Mouse (Mus musculus) liver, embryonic 15.5 days (tissue): Measurements from ENCODE around the gene Ddx47. TPM values are rescaled to one million over a fixed set of nuclear protein-coding genes. Genes with fewer than 3 reads are reported as not detected.

ENCODE experiments used
- ATAC-seq: fragments of 200-750 bp; cut with Nextera tagmentation; 2 replicates; pipeline ENCODE4 v1.8.0; 2017; ENCODE audit warnings: moderate number of reproducible peaks, mild to moderate bottlenecking, moderate library complexity; ENCODE audit not compliant: insufficient read depth
- H3K27ac ChIP-seq: fragments of 300-500 bp; sonication (generic); replicated peaks from 2 replicates; pipeline ENCODE4 v1.5.1; 2015; ENCODE audit warnings: mild to moderate bottlenecking, inconsistent platforms
- H3K27me3 ChIP-seq: fragments of 300-500 bp; sonication (generic); 2 replicates; pipeline ENCODE4 v1.6.1; 2015; ENCODE audit warnings: mild to moderate bottlenecking, inconsistent platforms
- H3K36me3 ChIP-seq: fragments of 300-500 bp; sonication (generic); replicated peaks from 2 replicates; pipeline ENCODE4 v1.6.1; 2015; ENCODE audit warnings: moderate library complexity, mild to moderate bottlenecking, inconsistent platforms
- H3K4me1 ChIP-seq: fragments of 300-500 bp; sonication (generic); replicated peaks from 2 replicates; pipeline ENCODE4 v1.6.1; 2015; ENCODE audit warnings: inconsistent platforms
- H3K4me2 ChIP-seq: fragments of 300-500 bp; sonication (generic); 2 replicates; pipeline ENCODE4 v1.6.1; 2015; ENCODE audit warnings: moderate library complexity, mild to moderate bottlenecking, inconsistent platforms
- H3K4me3 ChIP-seq: fragments of 300-500 bp; sonication (generic); replicated peaks from 2 replicates; pipeline ENCODE4 v1.5.1; 2015; ENCODE audit warnings: mild to moderate bottlenecking, inconsistent platforms
- H3K9ac ChIP-seq: fragments of 300-500 bp; sonication (generic); 2 replicates; pipeline ENCODE4 v1.6.1; 2015; ENCODE audit warnings: moderate library complexity, mild to moderate bottlenecking, inconsistent platforms
- H3K9me3 ChIP-seq: fragments of 300-500 bp; sonication (generic); replicated peaks from 2 replicates; pipeline ENCODE4 v1.6.1; 2016; ENCODE audit warnings: inconsistent platforms
- WGBS: fragments of 180-500 bp; shearing (Covaris S2); methylation state at CpG from one replicate; pipeline ENCODE4 v1.1.7; 2015; ENCODE audit warnings: mixed read lengths; ENCODE audit not compliant: insufficient replicate concordance; 5-methylcytosine and 5-hydroxymethylcytosine counted together
- polyA plus RNA-seq: library from polyadenylated mRNA; unstranded; fragments of >200 nt; fragmentation: Nextera tagmentation; extraction: Ambion mirVana; gene quantifications from 2 replicates; pipeline ENCODE4 v1.2.1, GENCODE M21; 2015

Gene Ddx47
- polyA plus RNA-seq, 1 experiment from 2014 or later = 54.6 TPM

GRCm38 (mm10) chr6:135040275-135040871, 29.0 kb downstream of the Ddx47 start:
- Histone ChIP-seq H3K27ac (no peak overlapping the region), H3K4me2 (no peak overlapping the region), H3K9me3 (no peaks in the 10 kb centered on the region), H3K4me3 (no peak overlapping the region), H3K27me3 (peaks cover 51% of the 10 kb centered on the region), H3K36me3 (no peaks in the 10 kb centered on the region), H3K4me1 (no peaks in the 10 kb centered on the region), H3K9ac (no peak overlapping the region)
- WGBS = 5% methylated on average over 21 of the region's 21 CpGs
- no peak for ATAC-seq

- Histone ChIP-seq H3K36me3 (no peaks in the 10 kb centered on the region), H3K9ac (no peak overlapping the region), H3K27me3 (peaks cover 51% of the 10 kb centered on the region), H3K27ac (no peak overlapping the region), H3K4me3 (no peak overlapping the region), H3K4me1 (no peaks in the 10 kb centered on the region), H3K9me3 (no peaks in the 10 kb centered on the region), H3K4me2 (no peak overlapping the region)
- ATAC-seq = no peak
- 67% methylated on average over 3 of the region's 3 CpGs for WGBS
These were observed 30.5 kb downstream of the Ddx47 start for GRCm38 (mm10) chr6:135041930-135042329.

GRCm38 (mm10) chr6:135047276-135047675, 35.9 kb downstream of the Ddx47 start:
- no peak for ATAC-seq
- H3K4me2 ChIP-seq = no peak overlapping the region
- WGBS = 42% methylated on average over 9 of the region's 9 CpGs
- H3K27me3 ChIP-seq = peaks cover 16% of the 10 kb centered on the region
- no peaks in the 10 kb centered on the region for H3K4me1 ChIP-seq
- H3K27ac ChIP-seq = no peak overlapping the region
- H3K36me3 ChIP-seq = no peaks in the 10 kb centered on the region
- no peak overlapping the region for H3K4me3 ChIP-seq
- no peak overlapping the region for H3K9ac ChIP-seq
- H3K9me3 ChIP-seq = no peaks in the 10 kb centered on the region

GRCm38 (mm10) chr6:135048509-135048908, 37.1 kb downstream of the Ddx47 start:
- 60% methylated on average over 6 of the region's 6 CpGs for WGBS

GRCm38 (mm10) chr6:135048956-135049355, 37.5 kb downstream of the Ddx47 start:
- Histone ChIP-seq H3K4me2 (no peak overlapping the region), H3K9me3 (no peaks in the 10 kb centered on the region), H3K27me3 (0 out of 2 replicates have a peak, but pooled peaks cover 4% of the 10 kb centered on the region), H3K36me3 (no peaks in the 10 kb centered on the region), H3K9ac (no peak overlapping the region), H3K4me1 (no peaks in the 10 kb centered on the region), H3K4me3 (no peak overlapping the region), H3K27ac (no peak overlapping the region)
- ATAC-seq = no peak
- WGBS = 63% methylated on average over 16 of the region's 16 CpGs

More at GRCm38 (mm10) chr6:135048509-135048908, 37.1 kb downstream of the Ddx47 start:
- no peak for ATAC-seq
- Histone ChIP-seq H3K9ac (no peak overlapping the region), H3K27ac (no peak overlapping the region), H3K9me3 (no peaks in the 10 kb centered on the region), H3K4me3 (no peak overlapping the region), H3K4me1 (no peaks in the 10 kb centered on the region), H3K36me3 (no peaks in the 10 kb centered on the region), H3K27me3 (peaks cover 6% of the 10 kb centered on the region; the same call in 1 of the 2 replicates), H3K4me2 (no peak overlapping the region)

- Histone ChIP-seq H3K9me3 (no peaks in the 10 kb centered on the region), H3K4me3 (no peak overlapping the region), H3K27me3 (no peaks in the 10 kb centered on the region), H3K9ac (no peak overlapping the region), H3K36me3 (no peaks in the 10 kb centered on the region), H3K4me2 (no peak overlapping the region), H3K4me1 (no peaks in the 10 kb centered on the region), H3K27ac (no peak overlapping the region)
- ATAC-seq = no peak
- WGBS = 70% methylated on average over 3 of the region's 3 CpGs
These were observed 42.4 kb downstream of the Ddx47 start for GRCm38 (mm10) chr6:135053789-135054188.

GRCm38 (mm10) chr6:135055882-135056281, 44.5 kb downstream of the Ddx47 start:
- 33% methylated on average over 4 of the region's 4 CpGs for WGBS
- no peak overlapping the region for H3K4me3 ChIP-seq
- ATAC-seq = no peak

GRCm38 (mm10) chr6:135060728-135061127, 49.3 kb downstream of the Ddx47 start:
- WGBS = 73% methylated on average over 4 of the region's 4 CpGs
- H3K27me3 ChIP-seq = peaks cover 11% of the 10 kb centered on the region
- H3K9me3 ChIP-seq = no peaks in the 10 kb centered on the region
- H3K36me3 ChIP-seq = no peaks in the 10 kb centered on the region
- no peak for ATAC-seq
- no peak overlapping the region for H3K4me2 ChIP-seq
- no peak overlapping the region for H3K27ac ChIP-seq
- H3K4me3 ChIP-seq = no peak overlapping the region
- no peak overlapping the region for H3K9ac ChIP-seq
- peaks cover 12% of the 10 kb centered on the region for H3K4me1 ChIP-seq

More at GRCm38 (mm10) chr6:135055882-135056281, 44.5 kb downstream of the Ddx47 start:
- Histone ChIP-seq H3K4me2 (no peak overlapping the region), H3K9me3 (no peaks in the 10 kb centered on the region), H3K4me1 (no peaks in the 10 kb centered on the region), H3K27ac (no peak overlapping the region), H3K27me3 (no peaks in the 10 kb centered on the region), H3K9ac (no peak overlapping the region), H3K36me3 (no peaks in the 10 kb centered on the region)

GRCm38 (mm10) chr6:135064621-135065020, 53.2 kb downstream of the Ddx47 start:
- ATAC-seq = no peak
- no peak overlapping the region for H3K4me3 ChIP-seq
- 76% methylated on average over 12 of the region's 12 CpGs for WGBS

GRCm38 (mm10) chr6:135065236-135065957, 54.0 kb downstream of the Ddx47 start, which contains the start of gene Gprc5a:
Gprc5a (plus strand) TSS chr6:135065651.
- Histone ChIP-seq H3K27me3 (peaks cover 37% of the 10 kb centered on the region), H3K4me2 (peak within 1 kb of the TSS; percentile 90), H3K9me3 (no peaks in the 10 kb centered on the region), H3K27ac (0 out of 2 replicates have a peak within 1 kb of the TSS, but pooled peaks have one; percentile 19), H3K4me3 (peak within 1 kb of the TSS; percentile 57), H3K36me3 (no peaks in the 10 kb centered on the region), H3K9ac (peak within 1 kb of the TSS; percentile 53), H3K4me1 (peaks cover 16% of the 10 kb centered on the region)
- WGBS = under 1% methylated on average over 44 of the region's 44 CpGs
- peak; percentile 86 for ATAC-seq

More at GRCm38 (mm10) chr6:135064621-135065020, 53.2 kb downstream of the Ddx47 start:
- peak overlapping the region; percentile 90 for H3K4me2 ChIP-seq
- H3K9ac ChIP-seq = 0 out of 2 replicates have a peak overlapping the region, but pooled peaks have one; percentile 53
- H3K27me3 ChIP-seq = peaks cover 37% of the 10 kb centered on the region
- no peaks in the 10 kb centered on the region for H3K9me3 ChIP-seq
- H3K4me1 ChIP-seq = peaks cover 16% of the 10 kb centered on the region
- H3K27ac ChIP-seq = no peak overlapping the region
- H3K36me3 ChIP-seq = no peaks in the 10 kb centered on the region

GRCm38 (mm10) chr6:135066795-135067445, 55.5 kb downstream of the Ddx47 start:
- Histone ChIP-seq H3K4me1 (peaks cover 16% of the 10 kb centered on the region), H3K9ac (no peak overlapping the region), H3K9me3 (no peaks in the 10 kb centered on the region), H3K4me2 (no peak overlapping the region), H3K36me3 (no peaks in the 10 kb centered on the region), H3K27ac (no peak overlapping the region), H3K27me3 (peaks cover 37% of the 10 kb centered on the region), H3K4me3 (no peak overlapping the region)
- 64% methylated on average over 6 of the region's 6 CpGs for WGBS
- ATAC-seq = no peak
